Mouse (Mus musculus): ENCODE data around the gene Mast3.

The Mast3 gene

DNA sequence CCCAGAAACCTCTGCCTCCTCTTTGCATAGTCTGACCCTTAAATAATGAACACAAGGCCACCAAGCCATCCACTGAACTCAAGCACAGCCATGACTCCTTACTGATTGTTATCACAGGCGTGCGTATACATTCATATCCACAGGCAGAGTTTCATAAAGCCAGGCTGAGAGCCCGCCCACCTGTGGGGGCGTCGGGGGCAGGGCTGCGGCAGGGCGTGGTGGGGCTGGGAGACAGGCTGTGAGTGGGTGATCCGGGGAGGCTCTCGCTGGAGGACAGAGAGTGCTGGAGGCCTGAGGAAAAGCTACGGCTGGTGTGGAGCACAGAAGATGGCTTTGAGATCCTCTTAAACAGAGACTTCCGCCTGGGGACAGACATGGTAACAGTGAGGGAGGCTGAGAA, 24.8 kb downstream of the Mast3 start:
- DNase-seq (ENCODE audit: extremely low read depth, low read depth, low spot score): no peak

DNA sequence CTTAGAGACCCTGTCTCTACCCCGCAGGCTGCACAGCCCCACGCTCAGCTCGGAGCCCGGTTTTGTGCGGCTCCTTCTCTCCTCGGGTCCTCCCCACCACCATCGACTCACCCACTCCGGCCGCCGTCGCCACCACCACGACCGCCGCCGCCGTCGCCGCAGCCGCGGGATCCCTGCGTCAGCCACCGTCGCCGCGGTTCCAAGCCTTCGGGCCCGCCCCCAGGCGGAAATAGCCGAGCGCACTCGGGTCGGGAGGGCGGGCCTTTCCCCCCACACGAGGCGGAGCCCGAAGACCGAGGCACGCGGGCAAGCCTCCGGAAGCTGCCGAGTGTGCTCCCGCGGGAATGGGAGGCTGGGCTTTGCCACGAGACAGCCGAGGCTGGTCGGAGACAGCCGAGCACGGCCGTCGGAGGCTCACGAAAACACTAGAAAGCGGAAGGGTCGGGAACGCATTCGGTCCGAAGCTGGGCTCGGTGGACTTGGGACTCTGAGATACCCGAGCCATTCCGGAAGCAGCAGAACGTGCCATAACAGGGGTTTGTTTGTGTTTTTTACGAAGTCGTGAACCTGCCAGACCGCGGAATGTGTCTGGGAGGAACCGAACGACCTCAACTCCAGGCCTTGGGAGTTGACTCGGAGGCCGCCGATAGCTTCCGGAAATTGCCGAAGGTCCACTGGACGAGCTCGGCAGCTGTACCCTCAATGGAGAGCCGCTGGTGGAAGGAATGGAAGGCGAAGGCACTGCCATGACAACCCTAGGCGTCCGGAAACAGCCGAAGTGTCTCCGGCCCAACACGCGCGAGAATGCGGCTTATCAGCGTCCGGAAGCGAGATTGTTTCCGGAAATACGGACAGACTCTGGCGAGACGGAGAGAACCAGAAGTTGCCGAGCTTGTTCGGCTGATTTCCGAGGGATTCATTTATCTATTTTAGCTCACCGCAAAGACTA, 28.1 kb downstream of the Mast3 start, which contains the start of gene Pik3r2:
Pik3r2 (minus strand) TSS at position 218 of the 949 bp plus-strand sequence.
- DNase-seq (ENCODE audit: extremely low read depth, low read depth, low spot score): no peak

DNA sequence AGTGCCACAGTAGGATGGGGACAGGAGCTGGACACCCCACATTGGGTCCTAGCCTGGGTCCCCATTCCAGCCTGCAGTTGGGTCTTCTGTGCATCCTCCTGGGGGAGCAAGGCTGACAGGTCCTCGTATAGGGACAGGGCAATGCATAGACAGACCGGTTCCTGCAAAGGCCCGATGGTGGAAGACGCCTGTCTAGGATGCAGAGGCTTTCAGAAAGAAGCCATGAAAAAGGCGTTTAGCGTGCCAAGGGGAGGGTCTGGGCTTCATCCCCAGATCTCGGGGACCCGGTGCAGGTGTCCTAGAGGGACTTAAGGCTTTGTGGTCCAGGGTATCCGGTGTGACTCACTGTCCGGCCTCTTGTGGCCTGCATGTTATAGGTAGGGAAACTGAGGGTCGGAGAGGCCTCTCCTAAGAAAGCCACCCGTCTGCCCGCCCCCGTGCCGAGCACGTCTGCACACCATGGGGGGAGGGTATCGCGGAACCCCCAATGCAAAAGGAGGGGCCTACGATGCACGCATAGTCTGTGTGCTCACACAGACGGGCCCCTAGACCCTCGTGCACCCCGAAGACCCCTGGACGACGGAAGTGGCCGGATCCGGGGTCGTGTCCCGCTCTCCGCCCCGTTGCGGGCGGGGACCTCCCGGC, 28.9 kb downstream of the Mast3 start:
- DNase-seq (ENCODE audit: extremely low read depth, low read depth, low spot score): no peak

DNA sequence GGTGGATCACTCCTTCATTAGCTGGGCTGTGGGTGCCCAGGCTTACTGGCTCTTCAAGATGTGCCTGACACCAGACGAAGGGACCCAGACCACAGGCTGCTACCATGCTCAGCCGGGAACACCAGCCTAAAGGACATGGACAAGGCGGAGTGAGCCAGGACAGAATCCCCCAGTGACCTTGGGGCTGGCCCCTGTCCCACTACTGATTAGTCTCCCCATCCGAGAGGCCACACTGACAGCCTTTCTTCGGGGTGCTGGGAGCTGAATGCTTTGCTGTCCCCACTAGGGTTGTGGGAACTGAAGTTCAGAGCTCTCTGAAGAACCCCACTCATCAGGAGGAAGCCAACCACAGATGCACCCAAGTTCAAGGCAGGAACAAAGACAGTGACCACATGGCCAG, 29.6 kb downstream of the Mast3 start:
- no peak for DNase-seq (ENCODE audit: extremely low read depth, low read depth, low spot score)

DNA sequence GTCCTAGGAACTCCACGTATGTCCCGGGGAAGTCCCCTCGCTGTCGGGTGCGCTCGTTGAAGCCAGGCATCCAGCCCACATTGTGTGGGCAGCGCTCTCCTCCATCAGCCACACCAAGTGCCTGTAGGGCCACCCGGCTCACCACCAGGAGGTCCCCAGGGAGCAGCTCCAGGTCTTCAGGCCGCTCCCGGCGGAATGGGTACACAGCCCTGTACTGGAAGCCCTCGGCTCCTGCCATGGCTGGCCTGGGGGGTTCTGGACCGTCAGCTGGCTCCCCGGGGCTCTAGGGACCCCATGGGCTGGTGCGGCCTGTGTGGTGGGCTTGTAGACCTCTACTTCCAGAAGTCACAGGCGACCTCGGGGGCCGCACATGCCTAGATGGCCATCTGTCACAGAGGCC, 30.1 kb downstream of the Mast3 start:
- no peak for DNase-seq (ENCODE audit: extremely low read depth, low read depth, low spot score)

DNA sequence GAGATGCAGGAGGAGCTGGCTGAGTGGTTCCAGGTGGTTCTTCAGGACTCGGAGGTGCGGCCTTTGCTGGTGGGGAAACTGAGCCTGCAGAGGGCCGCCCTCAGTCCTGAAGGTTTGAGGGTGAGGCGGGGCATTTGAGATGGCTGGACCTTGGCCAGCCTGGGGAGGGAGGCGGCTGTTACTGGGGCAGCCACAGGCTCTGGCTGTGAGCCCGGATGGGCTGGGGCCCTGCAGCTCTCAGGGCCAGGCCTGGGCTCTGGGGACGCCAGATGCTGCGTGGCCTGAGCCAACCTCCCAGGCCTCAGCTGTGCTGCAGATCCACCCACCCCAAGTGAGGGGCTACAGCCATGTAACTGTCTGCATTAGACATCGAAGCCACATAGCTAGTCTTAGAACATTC, 31.0 kb downstream of the Mast3 start:
- DNase-seq (ENCODE audit: extremely low read depth, low read depth, low spot score): no peak

DNA sequence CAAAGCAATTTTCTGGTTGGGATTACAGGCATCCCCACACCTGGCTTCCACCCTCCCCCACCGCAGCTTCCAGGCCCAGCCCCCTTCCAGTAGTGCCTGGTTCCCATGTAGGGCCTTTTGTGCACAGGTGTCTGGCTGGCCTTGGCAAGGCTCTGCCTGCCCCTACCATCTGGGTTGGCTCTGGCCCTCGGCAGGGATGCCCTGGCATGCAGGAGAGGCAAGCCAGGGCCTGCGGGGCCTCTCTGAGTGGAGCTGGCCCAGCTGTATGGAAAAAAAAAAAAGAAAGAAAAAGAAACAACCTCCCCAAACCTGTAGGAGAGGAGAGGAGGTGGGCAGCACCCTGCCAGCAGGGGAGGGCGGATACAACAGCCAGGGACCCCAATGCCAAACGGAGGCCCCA, 31.4 kb downstream of the Mast3 start:
- no peak for DNase-seq (ENCODE audit: extremely low read depth, low read depth, low spot score)

DNA sequence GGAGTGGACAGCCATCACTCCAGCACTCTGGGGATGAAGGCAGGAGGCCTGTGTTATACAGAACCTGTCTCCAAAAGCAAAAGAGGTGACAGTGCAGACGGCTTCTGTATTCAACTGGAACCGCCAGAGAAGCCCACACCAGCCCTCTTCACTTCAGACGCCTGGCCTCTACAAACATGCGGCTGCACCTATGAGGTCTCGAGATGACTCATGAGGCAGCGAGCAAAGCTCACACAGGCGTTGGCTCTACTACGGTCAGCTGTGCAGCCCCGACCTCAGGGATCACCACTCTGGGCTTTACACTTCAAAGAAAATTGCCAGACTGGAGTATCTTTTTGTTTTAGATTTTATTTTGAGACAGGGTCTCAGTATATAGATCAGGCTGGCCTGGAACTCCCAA, 32.0 kb downstream of the Mast3 start:
- DNase-seq (ENCODE audit: extremely low read depth, low read depth, low spot score): no peak

DNA sequence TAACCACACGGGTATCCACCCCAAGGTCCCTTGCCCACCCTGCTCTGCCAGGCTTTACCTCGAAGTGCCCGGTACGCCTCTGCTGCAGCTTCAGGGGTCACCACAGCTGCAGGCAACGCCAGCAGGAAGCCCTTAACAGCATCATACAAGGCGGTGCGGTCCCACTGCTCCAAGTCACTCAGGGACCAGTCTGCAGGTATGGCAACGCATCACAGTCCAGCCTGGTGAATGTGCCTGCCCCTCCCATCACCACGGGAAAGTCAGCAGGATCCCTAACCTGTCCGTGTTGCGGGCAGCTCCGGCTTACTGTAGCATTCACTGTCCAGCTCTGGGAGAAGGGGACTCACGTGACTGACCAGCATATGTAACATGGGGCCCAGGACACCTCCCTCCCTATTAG, 32.8 kb downstream of the Mast3 start:
- DNase-seq (ENCODE audit: extremely low read depth, low read depth, low spot score): no peak

DNA sequence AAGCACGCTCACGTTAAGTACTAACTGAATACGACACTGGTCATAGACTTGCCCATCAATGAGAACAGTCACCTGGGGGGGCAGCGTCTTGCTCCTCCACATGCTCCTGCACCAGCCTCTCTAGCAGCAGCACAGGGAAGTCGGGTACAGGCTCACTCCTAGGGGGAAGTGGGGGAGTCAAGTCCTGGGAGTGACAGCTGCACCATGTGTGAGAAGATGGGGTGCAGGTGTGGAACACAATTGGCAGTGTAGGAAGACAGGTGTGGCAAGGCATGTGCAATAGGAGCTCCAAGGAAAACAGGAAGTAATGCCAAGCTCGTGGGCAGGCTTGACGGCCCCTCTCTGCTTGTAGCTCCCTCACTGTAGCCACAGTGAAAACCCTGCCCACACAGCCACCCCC, 33.6 kb downstream of the Mast3 start:
- no peak for DNase-seq (ENCODE audit: extremely low read depth, low read depth, low spot score)

DNA sequence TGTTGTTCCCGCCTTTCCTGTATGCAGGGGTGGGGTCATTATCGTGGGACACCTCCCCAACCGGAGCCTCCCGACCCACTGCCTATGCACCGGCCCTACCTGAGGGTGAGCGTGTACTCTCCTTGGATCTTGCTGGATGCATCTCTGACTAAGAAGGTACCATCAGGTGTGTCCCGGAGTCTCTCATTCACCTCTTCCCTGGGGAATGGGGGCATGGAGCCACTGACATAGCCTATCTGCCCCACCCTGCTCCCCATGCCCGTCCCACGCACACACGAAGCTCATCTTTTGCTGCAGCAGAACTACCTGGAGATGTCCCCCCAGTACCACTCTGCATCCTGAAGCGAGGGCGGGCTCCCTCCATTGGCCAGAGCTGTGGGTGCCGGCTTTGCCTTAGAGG, 34.1 kb downstream of the Mast3 start:
- no peak for DNase-seq (ENCODE audit: extremely low read depth, low read depth, low spot score)

DNA sequence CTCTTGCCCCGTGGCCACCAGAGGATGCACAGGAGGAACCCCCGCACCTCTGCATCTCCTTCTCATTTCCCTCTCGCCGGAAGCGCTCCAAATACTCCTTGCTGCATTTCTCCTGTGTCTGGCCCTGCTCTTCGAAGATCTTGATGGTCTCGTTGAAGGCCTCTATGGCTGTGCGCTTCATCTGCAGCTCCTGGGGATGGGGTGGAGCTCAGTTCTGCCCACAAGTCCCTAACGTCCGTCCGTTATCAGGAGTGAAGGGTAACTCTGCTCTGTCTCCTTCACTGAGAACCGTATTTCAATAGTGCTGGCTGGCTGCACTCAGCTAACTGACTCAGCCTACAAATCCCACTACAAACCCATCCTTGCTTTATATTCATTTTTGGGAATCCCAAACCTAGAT, 35.0 kb downstream of the Mast3 start:
- no peak for DNase-seq (ENCODE audit: extremely low read depth, low read depth, low spot score)

DNA sequence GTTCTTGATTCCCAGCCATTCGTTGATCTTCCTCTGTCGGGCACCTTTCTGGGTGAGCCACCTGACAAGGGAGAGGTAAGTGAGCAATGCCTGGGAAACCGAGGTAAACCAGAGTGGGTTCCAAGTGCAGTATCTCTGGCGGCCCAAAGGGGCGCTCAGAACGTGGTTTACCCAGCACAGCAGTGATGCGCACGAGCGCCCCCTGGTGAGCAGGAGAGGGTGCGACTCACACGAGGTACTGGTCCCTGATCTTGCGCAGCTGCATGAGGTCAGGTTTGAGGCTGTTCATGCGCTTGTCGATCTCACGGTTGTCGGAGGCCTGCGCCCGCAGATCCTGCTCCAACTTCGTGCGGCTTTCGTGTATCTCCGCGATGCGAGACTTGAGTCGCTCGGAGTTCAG, 35.5 kb downstream of the Mast3 start:
- no peak for DNase-seq (ENCODE audit: extremely low read depth, low read depth, low spot score)

DNA sequence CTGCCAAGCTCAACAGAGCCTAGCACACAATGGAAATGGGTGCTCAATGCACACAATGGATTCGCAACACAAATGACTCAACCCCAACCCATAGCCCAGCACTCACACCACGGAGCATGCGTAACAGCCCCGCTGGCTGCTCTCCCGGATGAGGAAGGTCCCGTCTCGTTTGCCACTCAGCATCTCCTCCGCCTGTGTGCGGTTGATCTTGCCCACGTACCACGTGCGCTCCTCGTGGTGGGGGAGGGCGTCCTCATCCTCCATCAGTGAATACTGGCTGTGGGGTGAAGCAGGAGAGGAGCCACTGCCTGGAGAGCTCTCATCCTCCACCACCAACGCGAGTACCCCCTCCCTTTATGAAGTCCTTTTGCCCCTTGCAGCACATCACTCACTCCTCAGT, 35.9 kb downstream of the Mast3 start:
- no peak for DNase-seq (ENCODE audit: extremely low read depth, low read depth, low spot score)

DNA sequence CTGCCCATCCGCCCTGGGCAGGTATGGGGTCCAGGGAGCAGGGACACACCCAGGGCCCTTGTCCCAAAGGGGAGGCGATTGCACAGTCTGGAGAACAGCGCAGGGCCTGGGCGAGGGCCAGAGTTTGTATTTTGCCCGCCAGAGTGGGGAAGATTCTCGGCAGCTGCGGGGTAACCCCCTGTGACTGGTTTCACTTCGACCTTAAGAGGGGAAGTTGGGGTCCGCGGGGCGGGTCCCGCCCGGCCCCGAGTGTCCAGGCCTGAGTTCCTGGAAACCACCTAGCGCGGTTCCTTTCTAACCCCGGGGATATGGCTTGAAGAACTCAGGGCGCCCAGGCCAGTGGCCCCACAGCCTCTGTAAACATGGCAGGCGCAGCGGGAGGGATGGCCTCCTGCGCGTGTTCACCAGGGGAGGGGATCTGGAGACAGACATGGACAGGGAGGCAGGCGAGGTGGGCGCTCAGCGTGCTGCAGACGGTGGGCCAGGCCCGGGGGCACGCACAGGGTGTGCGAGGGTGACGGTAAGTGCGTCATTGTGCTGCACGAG, 36.5 kb downstream of the Mast3 start:
- no peak for DNase-seq (ENCODE audit: extremely low read depth, low read depth, low spot score)

DNA sequence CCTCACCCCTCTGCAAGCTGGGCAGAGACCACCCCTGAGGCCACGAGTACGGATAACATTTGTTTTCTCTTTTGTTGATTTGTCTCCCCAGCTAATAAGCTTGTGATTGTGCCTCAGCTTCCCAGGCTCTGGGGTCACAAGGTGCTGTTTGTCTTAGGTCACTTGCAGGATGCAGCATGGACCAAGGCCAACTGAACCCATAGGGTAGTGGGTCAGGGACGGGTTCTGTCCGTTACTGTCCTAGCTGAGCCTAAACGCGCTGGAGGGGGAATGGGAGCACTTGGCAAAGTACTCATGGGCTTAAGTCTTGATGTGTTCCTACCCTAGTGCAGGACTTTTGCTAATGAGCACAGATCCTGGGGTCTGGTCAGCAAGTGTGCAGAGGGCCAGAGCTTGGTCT, 37.4 kb downstream of the Mast3 start:
- DNase-seq (ENCODE audit: extremely low read depth, low read depth, low spot score): no peak

DNA sequence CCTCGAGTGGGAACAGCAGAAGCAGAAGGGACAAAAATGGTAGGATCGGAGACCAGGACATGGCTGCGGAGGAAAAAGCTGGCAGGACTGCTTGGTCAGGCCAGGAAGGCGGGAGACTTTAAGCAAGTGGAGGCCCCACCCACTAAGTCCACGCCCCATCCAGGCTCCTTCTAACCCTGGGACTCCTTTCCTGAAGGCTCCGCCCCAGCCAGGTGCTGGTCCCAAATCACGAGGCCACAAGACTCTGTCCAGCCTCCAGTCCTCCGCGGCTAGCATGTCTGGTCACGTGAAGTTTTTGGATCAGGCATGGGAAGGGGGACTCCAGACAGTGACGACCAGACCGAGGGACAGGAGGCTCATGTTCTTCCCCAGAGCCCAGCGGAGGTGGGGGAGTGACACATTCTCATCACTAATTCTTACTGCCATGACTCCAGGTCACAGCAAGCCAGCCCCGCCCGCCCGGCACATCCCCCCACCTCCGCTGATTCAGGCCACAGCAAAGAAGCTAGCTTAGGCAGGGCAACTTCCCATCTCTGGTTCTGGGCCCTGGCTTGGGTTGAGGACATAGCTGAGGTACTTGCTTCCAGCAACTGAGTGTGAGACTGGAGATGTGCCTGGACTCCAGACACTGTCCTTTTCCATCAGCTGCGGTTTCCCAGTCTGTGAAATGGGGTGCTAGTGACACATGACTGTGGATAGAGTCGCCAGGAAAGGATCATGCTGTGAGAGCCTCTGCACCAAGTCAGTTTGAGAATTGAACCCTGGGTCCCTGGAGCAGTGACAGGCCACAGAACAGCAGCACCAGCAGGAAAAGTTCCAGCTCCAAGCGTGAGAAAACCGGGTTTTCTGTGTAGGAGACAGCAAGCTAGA, 38.0 kb downstream of the Mast3 start:
- DNase-seq (ENCODE audit: extremely low read depth, low read depth, low spot score): no peak

DNA sequence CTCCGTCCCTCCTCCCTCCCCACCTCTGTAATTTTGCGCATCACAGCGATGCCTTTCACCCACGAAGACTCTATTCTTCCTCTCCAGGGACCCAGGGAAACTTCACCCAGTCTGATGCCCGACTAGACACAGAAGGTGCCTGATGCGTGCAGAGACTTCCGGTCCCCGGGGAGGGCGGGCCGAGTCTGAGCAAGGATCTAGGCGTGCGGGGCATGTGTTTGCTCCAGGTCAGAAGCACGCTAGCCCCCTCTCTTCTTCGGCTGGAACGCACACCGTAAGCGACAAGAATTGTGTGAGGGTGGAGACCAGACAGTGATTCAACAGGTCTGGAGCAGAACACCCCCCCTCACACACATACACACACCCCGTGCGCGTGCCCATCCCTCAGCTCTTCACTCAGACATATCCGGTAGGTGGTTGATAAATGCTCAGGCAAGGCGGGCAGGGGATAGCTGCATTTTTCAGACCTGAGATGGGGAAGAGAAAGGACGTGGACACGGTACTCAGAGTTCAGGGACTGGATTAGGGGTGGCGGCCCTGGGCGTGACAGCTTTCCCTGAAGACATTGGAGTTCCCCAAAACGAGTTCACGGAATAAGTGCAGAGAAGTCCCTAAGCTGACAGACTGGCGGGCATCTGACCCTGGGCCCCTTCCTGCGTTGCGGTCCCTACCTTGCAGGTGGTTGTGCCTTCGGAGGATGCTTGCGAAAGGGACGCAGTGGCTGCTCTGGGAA, 38.9 kb downstream of the Mast3 start:
- no peak for DNase-seq (ENCODE audit: extremely low read depth, low read depth, low spot score)

DNA sequence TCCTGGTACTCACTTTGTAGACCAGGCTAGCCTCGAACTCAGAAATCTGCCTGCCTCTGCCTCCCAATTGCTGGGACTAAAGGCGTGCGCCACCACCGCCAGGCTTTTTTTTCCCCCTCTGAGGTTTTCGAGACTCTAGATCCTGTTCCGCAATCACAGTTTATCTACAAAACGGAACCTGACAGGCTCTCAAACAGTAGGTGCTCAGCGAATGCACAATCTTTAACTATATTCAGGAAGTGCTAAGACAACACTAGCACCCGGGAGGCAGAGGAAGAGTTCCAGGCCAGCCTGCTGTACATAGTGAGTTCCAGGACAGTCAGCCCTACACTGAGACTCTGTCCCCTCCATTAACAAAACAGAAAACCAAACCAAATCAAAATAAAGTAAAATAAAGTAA, 39.5 kb downstream of the Mast3 start:
- DNase-seq (ENCODE audit: extremely low read depth, low read depth, low spot score): no peak

DNA sequence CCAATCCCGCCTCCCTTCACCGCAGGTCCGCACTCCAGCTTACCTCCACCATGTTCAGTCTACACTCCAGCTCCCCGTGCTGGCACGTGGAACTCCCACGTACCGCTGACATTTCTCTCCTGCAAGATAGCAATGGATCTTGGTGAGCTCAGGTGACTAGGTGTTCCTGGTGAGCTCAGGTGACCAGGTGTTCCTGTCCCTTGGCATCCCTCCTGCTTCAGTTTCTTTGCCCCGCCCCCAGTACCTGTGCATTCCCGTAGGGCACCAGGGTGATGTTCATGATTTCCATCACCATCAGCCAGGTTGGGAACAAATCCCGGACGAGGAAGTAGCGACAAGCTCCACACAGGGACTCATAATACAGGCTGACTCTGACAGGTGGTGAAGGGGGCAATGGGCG, 40.2 kb downstream of the Mast3 start:
- no peak for DNase-seq (ENCODE audit: extremely low read depth, low read depth, low spot score)

DNA sequence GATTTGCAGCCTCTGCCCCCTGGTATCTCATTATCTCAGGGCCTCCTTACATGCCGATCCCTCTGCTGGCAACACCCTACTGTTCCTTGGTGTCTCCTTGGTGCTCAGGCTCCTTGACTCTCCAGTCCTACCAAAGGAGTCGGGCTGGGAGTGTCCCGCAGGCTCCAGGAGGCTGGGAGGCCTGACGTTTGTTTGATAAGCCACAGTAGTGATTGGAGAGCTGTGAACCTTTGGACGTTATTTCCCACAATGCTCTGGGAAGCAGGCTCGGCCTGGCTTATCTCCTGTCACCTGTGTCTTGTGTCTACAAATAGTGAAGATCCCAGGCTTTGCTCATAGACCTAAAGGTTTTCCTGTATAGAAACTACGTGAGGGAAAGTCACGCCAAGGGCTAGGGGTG, 40.8 kb downstream of the Mast3 start:
- no peak for DNase-seq (ENCODE audit: extremely low read depth, low read depth, low spot score)

All from fat pad, adult 2 months (tissue).